Mouse (Mus musculus): ENCODE results near the gene Rimklb. TPM values are rescaled to one million over a fixed set of nuclear protein-coding genes. Genes with fewer than 3 reads are reported as not detected.
A peak's percentile ranks its signal among the peaks of the same experiment; 100 is the strongest.

Rimklb gene
- polyA plus RNA-seq, 1 experiment from 2014 or later: 108 TPM

DNA sequence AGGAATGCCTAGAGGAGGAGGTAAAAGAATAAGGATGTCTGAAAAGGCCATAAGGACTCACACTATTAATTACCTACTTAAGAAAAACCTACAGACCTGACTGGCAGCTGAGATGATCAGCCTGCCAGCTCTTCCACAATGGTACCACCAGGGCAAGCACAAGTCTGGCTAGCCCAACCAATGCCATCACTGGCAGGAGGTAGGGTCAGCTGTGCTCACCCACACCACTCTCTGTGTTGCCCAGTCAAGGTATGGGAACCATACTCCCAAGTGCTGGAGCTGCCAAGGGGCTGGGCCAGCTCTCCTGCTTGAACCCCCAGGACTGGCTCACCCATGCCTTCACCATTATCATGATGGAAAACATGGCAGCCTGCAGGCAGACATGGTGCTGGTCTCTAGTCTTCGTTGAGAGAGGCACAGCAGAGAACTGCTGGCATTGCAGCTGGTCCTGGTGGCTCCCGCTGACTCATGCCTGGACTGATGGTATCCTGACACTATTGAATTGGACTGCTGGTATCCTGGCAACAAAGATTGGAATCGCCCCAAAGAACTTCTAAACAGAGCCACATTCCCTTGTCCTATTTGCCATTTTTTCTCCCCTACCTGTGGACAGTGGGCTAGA is 32.4 kb downstream of the Rimklb start:
- Histone ChIP-seq H3K27me3 (replicated peaks; ENCODE audit: control insufficient read depth, insufficient read depth, low read length) (no peaks in the 10 kb centered on the region), H3K4me3 (ENCODE audit: low read depth, low read length) (no peak overlapping the region), H3K4me2 (ENCODE audit: low read length) (no peak overlapping the region), H3K27ac (ENCODE audit: low read depth, low read length) (no peak overlapping the region), H3K36me3 (ENCODE audit: control insufficient read depth, insufficient read depth, low read length) (peaks cover 82% of the 10 kb centered on the region), H3K9me3 (replicated peaks; ENCODE audit: control insufficient read depth, low read length) (no peaks in the 10 kb centered on the region), H3K4me1 (ENCODE audit: control insufficient read depth, insufficient read depth, low read length) (no peaks in the 10 kb centered on the region), H3K9ac (ENCODE audit: low read length) (no peak overlapping the region)
- ATAC-seq: peak; percentile 23; the same call in 1 of the 2 replicates
- 71% methylated on average over 3 of the region's 3 CpGs for WGBS
- DNase-seq (ENCODE audit: low spot score): peak; percentile 32

DNA sequence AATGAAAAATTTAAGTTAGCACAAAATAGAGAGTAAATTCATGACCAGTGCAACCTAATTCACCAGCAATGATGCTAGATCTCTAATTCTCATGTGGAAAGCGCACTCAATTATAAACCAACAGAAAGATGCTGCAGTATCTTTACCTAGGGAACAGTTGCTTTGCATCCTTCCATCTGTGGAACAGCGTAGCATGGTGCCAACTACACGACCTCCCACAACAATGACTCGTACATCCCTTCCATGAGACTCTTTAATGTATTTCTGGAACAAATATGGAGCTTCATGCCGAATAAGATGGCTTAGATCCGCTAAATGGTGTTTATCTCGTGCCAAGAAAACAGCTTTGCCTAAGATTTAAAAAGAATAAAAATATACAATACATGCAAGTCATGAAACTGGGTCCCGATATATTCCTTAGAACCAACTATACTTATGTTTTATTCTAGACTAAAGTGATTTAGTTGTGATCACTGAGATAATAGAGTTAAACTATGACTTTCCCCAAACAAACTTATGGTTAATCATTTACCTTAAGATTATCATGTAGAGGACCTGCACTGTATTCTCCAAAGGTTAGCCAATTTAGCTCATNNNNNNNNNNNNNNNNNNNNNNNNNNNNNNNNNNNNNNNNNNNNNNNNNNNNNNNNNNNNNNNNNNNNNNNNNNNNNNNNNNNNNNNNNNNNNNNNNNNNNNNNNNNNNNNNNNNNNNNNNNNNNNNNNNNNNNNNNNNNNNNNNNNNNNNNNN is 39.4 kb downstream of the Rimklb start:
- H3K27me3 ChIP-seq (replicated peaks; ENCODE audit: control insufficient read depth, insufficient read depth, low read length): no peaks in the 10 kb centered on the region
- H3K9ac ChIP-seq (ENCODE audit: low read length): no peak overlapping the region
- H3K36me3 ChIP-seq (ENCODE audit: control insufficient read depth, insufficient read depth, low read length): peaks cover 76% of the 10 kb centered on the region
- H3K4me1 ChIP-seq (ENCODE audit: control insufficient read depth, insufficient read depth, low read length): no peaks in the 10 kb centered on the region
- no peak overlapping the region for H3K4me2 ChIP-seq (ENCODE audit: low read length)
- no peaks in the 10 kb centered on the region for H3K9me3 ChIP-seq (replicated peaks; ENCODE audit: control insufficient read depth, low read length)
- ATAC-seq (no peak), DNase-seq (ENCODE audit: low spot score) (no peak)
- 94% methylated on average over 8 of the region's 8 CpGs for WGBS
- H3K4me3 ChIP-seq (ENCODE audit: low read depth, low read length): no peak overlapping the region
- no peak overlapping the region for H3K27ac ChIP-seq (ENCODE audit: low read depth, low read length)

DNA sequence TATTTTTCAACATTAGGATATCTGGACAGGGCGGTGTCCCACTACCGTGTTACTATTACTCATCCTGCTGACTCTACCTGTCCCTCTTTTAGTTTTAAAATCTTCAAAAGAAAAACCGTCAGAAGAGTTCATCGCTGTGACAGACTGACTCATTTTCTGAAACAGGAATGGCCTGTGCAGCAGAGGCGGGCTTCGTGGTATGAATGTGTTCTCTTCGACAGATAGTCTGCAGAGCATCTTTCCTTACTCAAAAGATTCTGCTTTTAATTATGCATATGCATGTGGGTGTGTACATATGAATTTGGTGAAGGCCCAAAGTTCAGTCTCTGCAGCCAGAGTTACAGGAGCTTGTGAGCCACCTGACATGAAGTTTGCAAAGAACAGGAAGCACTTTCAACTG is 50.7 kb downstream of the Rimklb start:
- no peak overlapping the region for H3K9ac ChIP-seq (ENCODE audit: low read length)
- ATAC-seq (no peak), DNase-seq (ENCODE audit: low spot score) (no peak)
- H3K27ac ChIP-seq (ENCODE audit: low read depth, low read length): no peak overlapping the region
- H3K4me1 ChIP-seq (ENCODE audit: control insufficient read depth, insufficient read depth, low read length): peaks cover 4% of the 10 kb centered on the region; the same call in 1 of the 2 replicates
- H3K27me3 ChIP-seq (replicated peaks; ENCODE audit: control insufficient read depth, insufficient read depth, low read length): no peaks in the 10 kb centered on the region
- WGBS: 96% methylated on average over 7 of the region's 7 CpGs
- H3K36me3 ChIP-seq (ENCODE audit: control insufficient read depth, insufficient read depth, low read length): peaks cover 47% of the 10 kb centered on the region
- no peaks in the 10 kb centered on the region for H3K9me3 ChIP-seq (replicated peaks; ENCODE audit: control insufficient read depth, low read length)
- H3K4me3 ChIP-seq (ENCODE audit: low read depth, low read length): no peak overlapping the region
- H3K4me2 ChIP-seq (ENCODE audit: low read length): no peak overlapping the region

DNA sequence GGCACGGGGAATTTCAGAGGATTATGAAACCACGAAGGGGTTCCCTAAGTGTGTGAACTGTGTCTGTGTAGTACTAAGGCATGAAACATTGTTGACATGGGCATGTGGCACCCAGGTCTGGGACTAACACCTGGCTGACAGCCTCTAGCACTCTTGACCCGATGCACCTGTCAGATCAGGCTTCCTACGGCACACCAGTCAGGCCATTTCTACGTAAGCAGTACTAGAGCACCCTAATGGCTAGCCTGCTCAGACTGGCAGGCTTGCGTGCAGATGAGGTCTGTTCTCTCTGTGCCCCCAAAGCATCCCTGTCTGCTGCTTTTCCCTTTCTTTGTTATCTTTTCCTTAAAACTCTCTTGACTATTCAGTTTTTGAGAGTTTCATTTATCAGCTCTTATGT is 53.3 kb downstream of the Rimklb start:
- 64% methylated on average over 6 of the region's 6 CpGs for WGBS
- no peak overlapping the region for H3K27ac ChIP-seq (ENCODE audit: low read depth, low read length)
- no peak for ATAC-seq

DNA sequence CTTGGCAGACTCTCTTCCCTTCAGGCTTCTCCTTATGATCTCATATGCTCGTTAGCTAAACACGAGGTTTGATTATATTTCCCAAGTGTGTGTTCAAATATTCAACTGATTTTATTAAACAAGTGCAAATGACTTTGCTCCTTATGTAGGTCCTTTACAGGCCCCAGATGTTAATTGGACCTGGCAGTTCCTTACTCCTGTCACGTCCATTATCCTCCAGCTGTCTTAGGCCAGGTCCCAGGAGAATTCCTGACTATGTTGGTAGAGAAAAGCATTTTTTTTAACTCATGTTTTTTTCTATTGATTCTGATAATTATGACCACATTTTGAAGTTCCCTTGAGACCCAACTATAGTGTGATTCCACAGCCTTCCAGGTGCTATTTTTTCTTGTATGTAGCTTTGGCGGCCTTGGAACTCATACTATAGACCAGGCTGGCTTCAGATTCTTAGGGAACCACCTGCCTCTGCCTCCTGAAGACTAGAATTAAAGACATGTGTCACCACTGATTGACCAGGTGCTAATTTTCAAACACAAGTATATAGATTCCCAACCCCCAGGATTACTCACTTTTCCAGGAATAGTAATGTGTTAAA is 57.8 kb downstream of the Rimklb start:
- DNase-seq (ENCODE audit: low spot score): peak; percentile 16

More for the DNA sequence above, 53.3 kb downstream of the Rimklb start:
- H3K4me2 ChIP-seq (ENCODE audit: low read length): no peak overlapping the region
- H3K9ac ChIP-seq (ENCODE audit: low read length): no peak overlapping the region
- no peak overlapping the region for H3K4me3 ChIP-seq (ENCODE audit: low read depth, low read length)
- no peaks in the 10 kb centered on the region for H3K27me3 ChIP-seq (replicated peaks; ENCODE audit: control insufficient read depth, insufficient read depth, low read length)
- peaks cover 32% of the 10 kb centered on the region for H3K36me3 ChIP-seq (ENCODE audit: control insufficient read depth, insufficient read depth, low read length)
- H3K4me1 ChIP-seq (ENCODE audit: control insufficient read depth, insufficient read depth, low read length): peaks cover 4% of the 10 kb centered on the region; the same call in 1 of the 2 replicates
- no peaks in the 10 kb centered on the region for H3K9me3 ChIP-seq (replicated peaks; ENCODE audit: control insufficient read depth, low read length)
- DNase-seq (ENCODE audit: low spot score): no peak

DNA sequence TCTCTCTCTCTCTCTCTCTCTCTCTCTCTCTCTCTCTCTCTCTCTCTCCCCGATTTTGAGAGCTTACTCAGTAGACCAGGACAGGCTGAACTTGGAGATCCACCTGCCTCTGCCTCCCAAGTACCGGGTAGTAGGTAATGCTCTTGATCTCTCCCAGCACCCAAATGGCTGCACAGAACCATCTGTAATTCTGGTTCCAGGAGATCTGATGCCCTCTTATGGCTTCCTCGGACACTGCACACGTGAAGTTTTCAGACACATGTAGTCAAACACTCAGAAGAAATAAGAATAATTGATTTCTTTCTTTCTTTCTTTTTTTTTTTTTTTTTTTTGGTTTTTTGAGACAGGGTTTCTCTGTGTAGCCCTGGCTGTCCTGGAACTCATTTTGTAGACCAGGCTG is 59.3 kb downstream of the Rimklb start:
- Histone ChIP-seq H3K9me3 (replicated peaks; ENCODE audit: control insufficient read depth, low read length) (no peaks in the 10 kb centered on the region), H3K4me3 (ENCODE audit: low read depth, low read length) (no peak overlapping the region), H3K9ac (ENCODE audit: low read length) (no peak overlapping the region), H3K27me3 (replicated peaks; ENCODE audit: control insufficient read depth, insufficient read depth, low read length) (no peaks in the 10 kb centered on the region), H3K27ac (ENCODE audit: low read depth, low read length) (no peak overlapping the region), H3K36me3 (ENCODE audit: control insufficient read depth, insufficient read depth, low read length) (0 out of 2 replicates have a peak, but pooled peaks cover 2% of the 10 kb centered on the region), H3K4me1 (ENCODE audit: control insufficient read depth, insufficient read depth, low read length) (no peaks in the 10 kb centered on the region), H3K4me2 (ENCODE audit: low read length) (no peak overlapping the region)
- DNase-seq (ENCODE audit: low spot score) (no peak), ATAC-seq (no peak)
- 84% methylated on average over 4 of the region's 4 CpGs for WGBS

More for the DNA sequence above, 57.8 kb downstream of the Rimklb start:
- H3K36me3 ChIP-seq (ENCODE audit: control insufficient read depth, insufficient read depth, low read length): peaks cover 2% of the 10 kb centered on the region; the same call in 1 of the 2 replicates
- H3K4me3 ChIP-seq (ENCODE audit: low read depth, low read length): no peak overlapping the region
- H3K4me1 ChIP-seq (ENCODE audit: control insufficient read depth, insufficient read depth, low read length): peaks cover 4% of the 10 kb centered on the region; the same call in 1 of the 2 replicates
- H3K9ac ChIP-seq (ENCODE audit: low read length): no peak overlapping the region
- H3K9me3 ChIP-seq (replicated peaks; ENCODE audit: control insufficient read depth, low read length): no peaks in the 10 kb centered on the region
- H3K27ac ChIP-seq (ENCODE audit: low read depth, low read length): no peak overlapping the region
- 42% methylated on average over 4 of the region's 4 CpGs for WGBS
- ATAC-seq: no peak
- H3K4me2 ChIP-seq (ENCODE audit: low read length): no peak overlapping the region
- H3K27me3 ChIP-seq (replicated peaks; ENCODE audit: control insufficient read depth, insufficient read depth, low read length): no peaks in the 10 kb centered on the region

DNA sequence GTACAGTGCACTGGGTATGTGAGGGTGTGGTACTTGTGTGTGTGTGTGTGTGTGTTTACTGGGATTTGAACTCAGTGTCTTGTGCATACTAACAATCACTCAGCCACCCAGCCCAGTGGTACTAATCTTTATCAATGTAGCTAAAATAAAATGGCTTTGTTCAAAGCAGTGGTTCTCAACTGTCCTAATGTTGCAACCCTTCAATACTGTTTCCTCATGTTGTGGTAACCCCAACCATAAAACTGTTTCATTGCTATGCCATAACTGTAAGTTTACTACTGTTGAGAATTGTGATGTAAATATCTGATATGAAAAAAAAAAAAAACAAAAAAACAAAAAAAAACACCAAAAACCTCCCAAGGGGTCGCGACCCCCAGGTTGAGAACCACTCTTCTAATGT is 63.3 kb downstream of the Rimklb start:
- 90% methylated on average over 2 of the region's 2 CpGs for WGBS
- Histone ChIP-seq H3K4me3 (ENCODE audit: low read depth, low read length) (no peak overlapping the region), H3K4me2 (ENCODE audit: low read length) (no peak overlapping the region), H3K9ac (ENCODE audit: low read length) (no peak overlapping the region), H3K9me3 (replicated peaks; ENCODE audit: control insufficient read depth, low read length) (no peaks in the 10 kb centered on the region), H3K27ac (ENCODE audit: low read depth, low read length) (no peak overlapping the region), H3K27me3 (replicated peaks; ENCODE audit: control insufficient read depth, insufficient read depth, low read length) (no peaks in the 10 kb centered on the region), H3K4me1 (ENCODE audit: control insufficient read depth, insufficient read depth, low read length) (no peaks in the 10 kb centered on the region), H3K36me3 (ENCODE audit: control insufficient read depth, insufficient read depth, low read length) (no peaks in the 10 kb centered on the region)
- no peak for ATAC-seq
- DNase-seq (ENCODE audit: low spot score): no peak

DNA sequence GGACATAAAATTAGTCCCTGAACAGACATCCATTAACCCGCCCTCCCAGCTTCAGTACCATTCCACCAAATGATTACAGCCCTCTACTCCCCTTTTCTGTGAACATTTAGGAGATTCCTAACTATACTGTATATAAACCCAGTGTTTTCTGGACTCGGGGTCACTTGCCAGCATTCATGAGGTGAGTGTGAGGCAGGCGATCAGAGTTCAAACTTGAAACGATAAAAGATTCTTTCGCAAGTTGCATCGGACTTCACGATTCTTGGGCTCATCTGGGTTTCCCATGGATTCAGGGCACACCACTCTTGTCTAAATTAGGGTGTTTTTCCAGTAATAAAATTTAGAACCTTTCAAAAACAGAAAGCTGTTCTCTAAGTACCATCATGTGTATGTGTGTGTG is 71.1 kb downstream of the Rimklb start:
- H3K4me1 ChIP-seq (ENCODE audit: control insufficient read depth, insufficient read depth, low read length): no peaks in the 10 kb centered on the region
- no peaks in the 10 kb centered on the region for H3K27me3 ChIP-seq (replicated peaks; ENCODE audit: control insufficient read depth, insufficient read depth, low read length)
- H3K27ac ChIP-seq (ENCODE audit: low read depth, low read length): no peak overlapping the region
- DNase-seq (ENCODE audit: low spot score) (no peak), ATAC-seq (no peak)
- H3K9me3 ChIP-seq (replicated peaks; ENCODE audit: control insufficient read depth, low read length): no peaks in the 10 kb centered on the region; the same call in 1 of the 2 replicates
- no peak overlapping the region for H3K4me3 ChIP-seq (ENCODE audit: low read depth, low read length)
- no peaks in the 10 kb centered on the region for H3K36me3 ChIP-seq (ENCODE audit: control insufficient read depth, insufficient read depth, low read length)
- 93% methylated on average over 7 of the region's 7 CpGs for WGBS
- H3K4me2 ChIP-seq (ENCODE audit: low read length): no peak overlapping the region
- no peak overlapping the region for H3K9ac ChIP-seq (ENCODE audit: low read length)

DNA sequence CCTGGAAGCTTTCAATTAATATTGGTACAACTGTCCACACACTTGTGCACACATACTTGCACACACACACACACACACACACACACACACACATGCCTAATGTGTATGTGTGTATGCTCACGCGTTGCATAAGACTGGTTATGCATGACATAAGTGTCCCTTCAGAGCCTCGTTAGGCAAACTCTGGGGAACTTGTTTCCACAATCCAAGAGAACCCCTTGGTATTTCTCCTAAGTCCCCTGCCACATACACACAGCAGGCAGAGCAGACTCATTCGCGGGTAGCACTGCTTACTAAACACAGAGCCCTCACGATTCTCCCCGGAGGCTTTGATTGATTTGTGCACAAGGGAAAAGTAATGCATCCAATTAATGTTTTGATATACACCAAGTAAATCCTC is 81.5 kb downstream of the Rimklb start:
- Histone ChIP-seq H3K4me3 (ENCODE audit: low read depth, low read length) (no peak overlapping the region), H3K27ac (ENCODE audit: low read depth, low read length) (no peak overlapping the region), H3K9me3 (replicated peaks; ENCODE audit: control insufficient read depth, low read length) (no peaks in the 10 kb centered on the region), H3K4me1 (ENCODE audit: control insufficient read depth, insufficient read depth, low read length) (no peaks in the 10 kb centered on the region), H3K36me3 (ENCODE audit: control insufficient read depth, insufficient read depth, low read length) (no peaks in the 10 kb centered on the region), H3K4me2 (ENCODE audit: low read length) (no peak overlapping the region), H3K27me3 (replicated peaks; ENCODE audit: control insufficient read depth, insufficient read depth, low read length) (no peaks in the 10 kb centered on the region), H3K9ac (ENCODE audit: low read length) (no peak overlapping the region)
- ATAC-seq: no peak
- DNase-seq (ENCODE audit: low spot score): no peak
- 42% methylated on average over 7 of the region's 7 CpGs for WGBS
